Mouse (Mus musculus) neural tube, embryonic 13.5 days (tissue): ENCODE data around the gene H1foo. TPM values are rescaled to one million over a fixed set of nuclear protein-coding genes. Genes with fewer than 3 reads are reported as not detected.

Source experiments
- ATAC-seq: fragments of 200-750 bp; cut with Nextera tagmentation; 2 replicates; pipeline ENCODE4 v1.8.0; 2017; ENCODE audit warnings: low read depth, mild to moderate bottlenecking, moderate TSS enrichment, moderate library complexity
- H3K27ac ChIP-seq: fragments of 300-500 bp; sonication (generic); replicated peaks from 2 replicates; pipeline ENCODE4 v1.5.1; 2015; ENCODE audit warnings: moderate library complexity, mild to moderate bottlenecking, inconsistent platforms
- H3K27me3 ChIP-seq: fragments of 300-500 bp; sonication (generic); 2 replicates; pipeline ENCODE4 v1.6.1; 2015; ENCODE audit warnings: mild to moderate bottlenecking, inconsistent platforms
- H3K36me3 ChIP-seq: fragments of 300-500 bp; sonication (generic); 2 replicates; pipeline ENCODE4 v1.6.1; 2015; ENCODE audit warnings: mild to moderate bottlenecking, inconsistent platforms
- H3K4me1 ChIP-seq: fragments of 300-500 bp; sonication (generic); replicated peaks from 2 replicates; pipeline ENCODE4 v1.6.1; 2015; ENCODE audit warnings: inconsistent platforms
- H3K4me2 ChIP-seq: fragments of 300-500 bp; sonication (generic); 2 replicates; pipeline ENCODE4 v1.6.1; 2015; ENCODE audit warnings: inconsistent platforms, mild to moderate bottlenecking, moderate library complexity
- H3K4me3 ChIP-seq: fragments of 300-500 bp; sonication (generic); 2 replicates; pipeline ENCODE4 v1.5.1; 2015; ENCODE audit warnings: mild to moderate bottlenecking, inconsistent platforms
- H3K9ac ChIP-seq: fragments of 300-500 bp; sonication (generic); 2 replicates; pipeline ENCODE4 v1.6.1; 2015; ENCODE audit warnings: moderate library complexity, mild to moderate bottlenecking, inconsistent platforms
- H3K9me3 ChIP-seq: fragments of 300-500 bp; sonication (generic); 2 replicates; pipeline ENCODE4 v1.6.1; 2016; ENCODE audit warnings: inconsistent platforms
- WGBS: fragments of 180-500 bp; shearing (Covaris S2); methylation state at CpG from one replicate; pipeline ENCODE4 v1.1.7; 2015; 5-methylcytosine and 5-hydroxymethylcytosine counted together
- polyA plus RNA-seq: library from polyadenylated mRNA; unstranded; fragments of >200 nt; fragmentation: Nextera tagmentation; extraction: Ambion mirVana; gene quantifications from 2 replicates; pipeline ENCODE4 v1.2.1, GENCODE M21; 2015

The H1foo gene
- polyA plus RNA-seq, 1 experiment from 2014 or later, result not detected

DNA sequence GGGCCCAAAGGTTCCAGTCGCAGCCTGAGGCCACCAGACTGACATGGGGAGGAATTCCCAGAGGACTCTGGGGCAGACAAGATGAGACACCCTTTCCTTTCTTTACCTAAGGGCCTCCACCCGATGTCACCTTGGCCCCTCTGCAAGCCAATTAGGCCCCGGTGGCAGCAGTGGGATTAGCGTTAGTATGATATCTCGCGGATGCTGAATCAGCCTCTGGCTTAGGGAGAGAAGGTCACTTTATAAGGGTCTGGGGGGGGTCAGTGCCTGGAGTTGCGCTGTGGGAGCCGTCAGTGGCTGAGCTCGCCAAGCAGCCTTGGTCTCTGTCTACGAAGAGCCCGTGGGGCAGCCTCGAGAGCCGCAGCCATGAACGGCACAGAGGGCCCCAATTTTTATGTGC, 13.1 kb upstream of the H1foo start, which contains the start of gene Rho:
Rho (plus strand) TSS at position 110 of the 400 bp plus-strand sequence.
- H3K36me3 ChIP-seq, result no peaks in the 10 kb centered on the region
- H3K9ac ChIP-seq, result no peak within 1 kb of the TSS
- H3K27me3 ChIP-seq, result no peaks in the 10 kb centered on the region
- 0 out of 2 replicates have a peak within 1 kb of the TSS, but pooled peaks have one; percentile 9 for H3K4me2 ChIP-seq
- H3K27ac ChIP-seq, result no peak within 1 kb of the TSS; the same call in 1 of the 2 replicates
- peaks cover 22% of the 10 kb centered on the region for H3K4me1 ChIP-seq
- H3K9me3 ChIP-seq, result no peaks in the 10 kb centered on the region
- WGBS, result 85% methylated on average over 14 of the region's 14 CpGs
- H3K4me3 ChIP-seq, result no peak within 1 kb of the TSS
- no peak for ATAC-seq

DNA sequence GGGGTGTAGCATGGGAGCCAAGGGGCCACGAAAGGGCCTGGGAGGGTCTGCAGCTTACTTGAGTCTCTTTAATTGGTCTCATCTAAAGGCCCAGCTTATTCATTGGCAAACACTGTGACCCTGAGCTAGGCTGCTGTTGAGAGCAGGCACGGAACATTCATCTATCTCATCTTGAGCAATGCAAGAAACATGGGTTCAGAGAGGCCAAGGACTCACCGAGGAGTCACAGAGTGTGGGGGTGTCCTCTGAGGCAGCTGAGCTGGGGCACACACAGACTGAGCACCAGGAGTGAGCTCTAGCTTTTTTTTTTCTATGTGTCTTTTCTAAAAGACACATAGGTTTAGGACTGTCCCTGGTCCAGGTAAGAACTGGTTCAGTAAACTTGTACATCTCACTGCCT, 12.3 kb upstream of the H1foo start:
- no peak for ATAC-seq
- Histone ChIP-seq H3K27ac (no peak overlapping the region), H3K4me2 (no peak overlapping the region), H3K9ac (no peak overlapping the region), H3K4me3 (no peak overlapping the region), H3K4me1 (peaks cover 15% of the 10 kb centered on the region; the same call in 1 of the 2 replicates), H3K9me3 (no peaks in the 10 kb centered on the region), H3K27me3 (no peaks in the 10 kb centered on the region), H3K36me3 (no peaks in the 10 kb centered on the region)
- 97% methylated on average over 3 of the region's 3 CpGs for WGBS

DNA sequence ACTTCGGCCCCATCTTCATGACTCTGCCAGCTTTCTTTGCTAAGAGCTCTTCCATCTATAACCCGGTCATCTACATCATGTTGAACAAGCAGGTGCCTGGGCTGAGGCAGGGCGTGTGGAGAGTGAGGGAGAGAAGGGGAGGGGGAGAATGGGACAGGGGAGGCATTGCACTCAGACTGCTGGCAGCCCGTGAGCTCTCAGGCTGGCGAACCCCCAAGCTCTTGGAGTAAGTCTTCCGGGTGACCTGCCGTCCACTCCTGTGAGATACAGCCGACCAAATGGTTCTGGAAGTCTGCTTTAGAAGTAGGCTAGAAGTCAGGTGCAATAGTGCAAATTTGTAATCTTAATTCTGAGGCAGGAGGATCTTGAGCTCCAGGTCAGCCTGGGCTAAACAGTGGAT, 9.2 kb upstream of the H1foo start:
- Histone ChIP-seq H3K9me3 (no peaks in the 10 kb centered on the region), H3K27me3 (no peaks in the 10 kb centered on the region), H3K9ac (no peak overlapping the region), H3K27ac (no peak overlapping the region), H3K4me3 (no peak overlapping the region), H3K36me3 (no peaks in the 10 kb centered on the region; the same call in 1 of the 2 replicates), H3K4me2 (no peak overlapping the region), H3K4me1 (0 out of 2 replicates have a peak, but pooled peaks cover 10% of the 10 kb centered on the region)
- ATAC-seq, result no peak
- 85% methylated on average over 8 of the region's 8 CpGs for WGBS

DNA sequence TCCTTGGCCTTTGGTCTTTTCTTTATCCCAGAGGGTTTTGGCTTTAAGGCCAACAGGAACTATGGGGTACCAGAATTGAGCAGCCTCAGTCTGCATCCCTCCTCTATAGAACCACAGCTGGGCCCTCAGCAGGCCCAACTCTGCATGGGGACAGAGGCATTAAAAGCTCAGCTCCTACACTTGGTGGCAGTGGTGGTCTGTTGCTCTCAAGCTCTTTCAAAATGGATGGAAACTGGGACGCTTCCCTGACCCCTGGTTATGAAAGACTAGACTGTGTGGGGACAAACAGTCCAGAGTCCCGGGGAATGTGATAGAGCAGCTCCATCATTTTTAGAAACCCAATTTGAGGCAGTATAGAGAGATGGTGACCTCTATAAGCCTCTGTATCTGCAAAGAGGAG, 6.7 kb upstream of the H1foo start:
- Histone ChIP-seq H3K4me3 (no peak overlapping the region), H3K9ac (no peak overlapping the region), H3K4me2 (no peak overlapping the region), H3K9me3 (no peaks in the 10 kb centered on the region), H3K36me3 (no peaks in the 10 kb centered on the region; the same call in 1 of the 2 replicates), H3K27me3 (no peaks in the 10 kb centered on the region), H3K27ac (no peak overlapping the region), H3K4me1 (0 out of 2 replicates have a peak, but pooled peaks cover 4% of the 10 kb centered on the region)
- 89% methylated on average over 2 of the region's 2 CpGs for WGBS
- ATAC-seq, result no peak

DNA sequence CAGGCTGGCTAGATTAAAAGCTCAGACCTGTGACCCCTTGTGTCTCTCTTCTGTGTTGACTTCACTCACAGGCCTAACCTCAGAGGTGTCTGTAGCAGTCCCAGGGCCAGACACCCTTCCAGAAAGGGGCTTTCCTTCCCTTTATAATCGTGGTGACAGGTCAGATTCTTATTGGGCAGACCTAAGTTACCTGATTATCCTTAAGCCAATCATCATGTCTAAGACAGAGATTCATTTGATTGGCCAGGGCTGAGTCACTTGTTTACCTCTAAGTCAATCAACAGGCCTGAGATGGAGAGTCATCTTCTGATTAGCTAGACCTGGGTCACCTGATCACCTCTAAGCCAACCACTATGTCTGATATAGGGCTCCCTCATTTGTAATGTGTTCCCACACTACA, 5.9 kb upstream of the H1foo start:
- no peak overlapping the region for H3K27ac ChIP-seq
- no peak overlapping the region for H3K9ac ChIP-seq
- no peaks in the 10 kb centered on the region for H3K9me3 ChIP-seq
- WGBS, result 84% methylated on average over 1 of the region's 1 CpGs
- H3K27me3 ChIP-seq, result no peaks in the 10 kb centered on the region
- 0 out of 2 replicates have a peak, but pooled peaks cover 4% of the 10 kb centered on the region for H3K4me1 ChIP-seq
- no peaks in the 10 kb centered on the region; the same call in 1 of the 2 replicates for H3K36me3 ChIP-seq
- no peak overlapping the region for H3K4me2 ChIP-seq
- no peak for ATAC-seq
- H3K4me3 ChIP-seq, result no peak overlapping the region

DNA sequence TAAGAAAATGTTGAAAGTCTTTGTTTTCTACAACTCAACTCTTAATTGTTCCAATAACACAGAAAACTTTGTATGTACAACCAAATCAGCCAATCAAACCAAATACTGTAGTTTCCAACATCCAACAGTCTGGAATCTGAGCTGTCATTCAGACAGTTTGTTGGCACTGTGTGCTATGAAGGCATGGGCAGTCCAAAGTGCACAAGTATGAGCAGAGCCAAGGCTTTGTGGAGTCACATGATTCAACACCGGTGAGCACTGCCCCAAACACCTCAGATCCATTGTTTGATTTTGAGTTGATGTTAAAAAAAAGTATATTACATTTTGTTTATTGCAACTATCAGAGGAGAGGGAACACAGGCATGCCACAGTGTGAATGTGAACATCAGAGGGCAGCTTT, 4.1 kb upstream of the H1foo start:
- 0 out of 2 replicates have a peak, but pooled peaks cover 4% of the 10 kb centered on the region for H3K4me1 ChIP-seq
- H3K9me3 ChIP-seq, result no peaks in the 10 kb centered on the region
- no peaks in the 10 kb centered on the region; the same call in 1 of the 2 replicates for H3K36me3 ChIP-seq
- no peak overlapping the region for H3K4me2 ChIP-seq
- no peaks in the 10 kb centered on the region for H3K27me3 ChIP-seq
- H3K27ac ChIP-seq, result no peak overlapping the region
- no peak overlapping the region for H3K9ac ChIP-seq
- 89% methylated on average over 1 of the region's 1 CpGs for WGBS
- H3K4me3 ChIP-seq, result no peak overlapping the region
- no peak for ATAC-seq

DNA sequence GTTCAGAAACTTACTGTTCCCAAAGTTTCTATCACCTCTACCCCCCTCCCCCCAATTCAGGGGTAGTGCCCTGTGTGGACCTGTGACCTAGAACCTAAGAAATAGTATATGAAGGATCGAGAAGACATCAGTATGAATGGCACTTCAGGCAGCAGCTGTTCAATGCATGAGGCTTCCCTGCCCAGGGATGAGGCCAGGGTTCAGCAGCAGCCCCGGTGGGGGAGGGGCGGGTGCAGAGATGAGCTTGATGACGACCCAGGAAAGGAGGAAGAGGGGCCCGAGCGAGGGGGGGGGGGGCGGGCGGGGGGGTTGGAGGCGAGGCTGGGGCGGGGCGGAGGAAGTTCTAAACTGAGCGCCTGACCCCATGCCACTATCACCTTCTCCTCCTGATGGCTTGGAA, 3.6 kb upstream of the H1foo start:
- H3K36me3 ChIP-seq, result no peaks in the 10 kb centered on the region; the same call in 1 of the 2 replicates
- H3K4me2 ChIP-seq, result no peak overlapping the region
- no peaks in the 10 kb centered on the region for H3K27me3 ChIP-seq
- H3K27ac ChIP-seq, result no peak overlapping the region
- H3K9me3 ChIP-seq, result no peaks in the 10 kb centered on the region
- peaks cover 4% of the 10 kb centered on the region; the same call in 1 of the 2 replicates for H3K4me1 ChIP-seq
- no peak overlapping the region for H3K9ac ChIP-seq
- no peak for ATAC-seq
- WGBS, result 14% methylated on average over 7 of the region's 12 CpGs
- H3K4me3 ChIP-seq, result no peak overlapping the region

DNA sequence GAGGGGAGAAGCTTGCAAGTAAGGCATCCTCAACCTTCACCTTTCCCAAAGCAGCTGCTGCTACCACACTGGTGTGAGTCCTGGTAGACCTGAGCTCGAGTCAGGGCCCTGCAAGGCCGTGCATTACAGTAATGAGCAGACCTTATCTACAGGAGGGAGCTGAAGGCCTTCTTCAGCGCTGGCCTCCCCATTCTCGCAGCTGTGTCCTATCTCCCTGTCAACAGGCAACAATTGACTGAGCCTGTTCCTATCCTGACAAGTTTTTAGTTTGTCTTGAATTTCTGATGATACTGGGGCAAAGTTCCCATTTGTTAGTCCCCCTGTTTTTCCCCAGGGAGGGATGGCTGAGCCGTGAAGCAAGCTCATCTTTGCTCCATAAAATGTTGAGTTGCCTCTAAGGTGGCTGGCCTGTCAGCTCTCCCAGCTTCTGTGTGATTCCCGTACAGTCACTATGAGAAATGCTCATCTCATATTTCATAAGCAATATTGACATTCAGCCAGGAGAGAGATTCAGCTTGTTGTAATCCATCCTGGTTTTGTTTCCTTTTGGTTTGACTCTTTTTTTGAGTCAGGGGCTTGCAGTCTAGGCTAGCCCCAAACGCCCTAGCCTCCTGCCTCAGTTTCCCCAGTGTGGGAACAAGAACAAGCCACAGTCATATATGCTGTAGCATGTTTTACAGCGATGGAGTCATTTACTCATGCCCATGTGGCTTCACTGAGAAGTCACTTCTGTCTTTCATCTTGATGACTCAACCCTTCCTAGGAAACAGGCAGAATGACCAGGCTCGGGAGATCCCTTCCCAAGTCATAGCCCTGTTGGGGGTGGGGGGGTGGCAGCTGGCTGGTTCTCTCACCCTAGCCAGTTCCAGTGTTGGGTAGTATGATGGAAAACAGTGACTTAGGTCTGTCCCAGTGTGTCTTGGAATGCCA, 975 bp upstream of the H1foo start:
- Histone ChIP-seq H3K4me3 (no peak overlapping the region), H3K27ac (no peak overlapping the region), H3K9me3 (no peaks in the 10 kb centered on the region), H3K27me3 (no peaks in the 10 kb centered on the region), H3K36me3 (no peaks in the 10 kb centered on the region), H3K4me1 (peaks cover 11% of the 10 kb centered on the region; the same call in 1 of the 2 replicates), H3K4me2 (no peak overlapping the region), H3K9ac (no peak overlapping the region)
- no peak for ATAC-seq
- whole genome bisulfite sequencing, result 79% methylated on average over 9 of the region's 9 CpGs

DNA sequence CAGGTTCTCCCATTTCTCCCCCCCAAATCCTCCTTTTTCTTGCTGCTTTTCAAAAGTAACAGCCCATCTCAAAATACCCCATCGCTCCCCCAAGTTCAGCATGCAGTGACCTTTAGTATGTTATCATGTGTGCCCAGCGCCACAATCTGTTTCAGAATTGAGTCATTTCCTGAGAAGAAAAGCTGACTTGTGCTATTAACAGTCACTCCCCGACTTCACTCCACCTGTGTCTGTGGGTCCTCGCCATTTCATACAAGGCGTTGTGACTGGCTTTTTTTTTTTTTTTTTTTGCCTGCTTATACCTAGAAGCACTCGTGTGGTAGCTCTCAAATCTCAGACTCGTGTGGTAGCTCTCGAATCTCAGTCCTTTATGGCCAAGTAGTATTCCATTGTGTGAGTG, 895 bp downstream of the H1foo start:
- H3K27ac ChIP-seq, result peak overlapping the region; percentile 49; the same call in 1 of the 2 replicates
- H3K9ac ChIP-seq, result no peak overlapping the region
- 79% methylated on average over 8 of the region's 8 CpGs for WGBS
- H3K4me2 ChIP-seq, result no peak overlapping the region
- no peak for ATAC-seq
- H3K36me3 ChIP-seq, result no peaks in the 10 kb centered on the region
- no peaks in the 10 kb centered on the region for H3K9me3 ChIP-seq
- H3K4me3 ChIP-seq, result no peak overlapping the region
- H3K4me1 ChIP-seq, result peaks cover 11% of the 10 kb centered on the region; the same call in 1 of the 2 replicates
- H3K27me3 ChIP-seq, result no peaks in the 10 kb centered on the region

DNA sequence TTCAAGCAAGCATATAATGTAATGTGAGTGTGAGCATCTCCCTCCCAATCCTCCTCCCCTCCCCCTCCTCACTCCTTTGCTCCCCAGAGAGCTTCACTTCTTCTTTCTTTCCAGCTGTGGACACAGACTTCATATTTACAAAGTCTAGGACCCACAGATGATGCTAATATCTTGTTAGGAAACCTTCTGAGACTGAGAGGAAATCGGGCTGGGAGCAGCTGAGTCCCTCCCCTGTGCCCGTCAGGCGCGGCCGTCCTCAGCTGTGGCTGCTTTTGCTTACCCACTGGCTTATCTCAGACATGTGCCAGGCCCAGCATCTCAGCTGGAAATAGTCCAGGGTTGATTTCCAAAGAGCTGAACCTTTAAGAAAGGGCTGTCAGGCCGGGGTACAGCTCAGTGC, 1.7 kb downstream of the H1foo start:
- Histone ChIP-seq H3K4me1 (peaks cover 9% of the 10 kb centered on the region; the same call in 1 of the 2 replicates), H3K9me3 (no peaks in the 10 kb centered on the region), H3K4me3 (no peak overlapping the region), H3K27me3 (no peaks in the 10 kb centered on the region), H3K27ac (peak overlapping the region; percentile 49; the same call in 1 of the 2 replicates), H3K9ac (no peak overlapping the region), H3K4me2 (no peak overlapping the region), H3K36me3 (no peaks in the 10 kb centered on the region)
- peak; percentile 53; the same call in 1 of the 2 replicates for ATAC-seq
- 44% methylated on average over 6 of the region's 6 CpGs for WGBS

DNA sequence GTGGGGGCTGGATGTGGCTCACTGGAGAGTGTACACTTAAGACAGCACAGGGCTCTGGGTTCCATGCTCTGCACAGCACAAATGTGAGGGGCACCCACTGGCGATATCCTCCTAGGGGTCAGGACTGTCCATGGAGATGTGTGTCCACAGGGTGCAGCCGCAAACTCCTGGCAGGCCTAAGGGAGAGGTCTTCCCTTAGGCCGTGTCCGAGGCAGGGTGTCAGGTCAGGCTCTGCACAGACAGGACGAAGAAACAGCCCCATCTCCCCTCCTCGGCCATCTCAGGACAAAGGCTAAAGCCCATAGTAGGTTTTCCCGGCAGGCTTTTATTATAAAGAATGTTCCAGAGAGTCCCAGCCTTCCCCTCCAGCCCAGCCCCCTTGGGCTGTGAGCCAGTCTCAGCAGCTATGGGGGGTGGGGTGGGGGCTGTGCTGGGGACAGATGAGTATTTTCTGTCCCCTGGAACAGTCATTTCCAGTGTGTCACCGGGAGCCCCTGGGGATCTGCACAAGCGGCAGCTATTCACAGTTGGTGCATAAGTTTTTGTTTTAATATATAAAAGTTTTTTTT, 9.9 kb downstream of the H1foo start:
- H3K9ac ChIP-seq, result no peak overlapping the region
- peaks cover 16% of the 10 kb centered on the region for H3K4me1 ChIP-seq
- H3K4me2 ChIP-seq, result no peak overlapping the region
- H3K36me3 ChIP-seq, result no peaks in the 10 kb centered on the region
- H3K9me3 ChIP-seq, result no peaks in the 10 kb centered on the region
- no peak for ATAC-seq
- H3K4me3 ChIP-seq, result no peak overlapping the region
- no peaks in the 10 kb centered on the region for H3K27me3 ChIP-seq
- 73% methylated on average over 9 of the region's 9 CpGs for WGBS
- no peak overlapping the region for H3K27ac ChIP-seq

DNA sequence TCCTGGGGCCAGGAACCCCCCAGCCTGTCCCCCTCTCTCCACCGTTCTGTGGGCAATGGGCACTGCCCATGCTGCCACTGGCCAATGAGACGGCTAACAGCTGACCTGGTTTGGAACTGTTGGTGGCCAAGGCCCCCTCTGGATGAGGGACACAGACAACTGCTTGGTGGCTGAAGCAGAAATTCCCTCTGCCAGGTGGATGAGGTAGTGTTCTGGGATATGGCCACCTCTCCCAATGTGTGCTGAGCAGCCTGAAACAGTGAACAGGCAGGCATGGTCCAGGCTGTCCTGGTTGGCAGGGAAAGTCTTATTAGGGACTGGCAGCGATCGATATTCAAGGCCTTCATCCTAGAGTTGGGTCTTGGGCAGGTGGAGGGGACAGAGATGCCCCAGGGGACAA, 10.4 kb downstream of the H1foo start:
- no peak overlapping the region for H3K4me3 ChIP-seq
- no peaks in the 10 kb centered on the region for H3K36me3 ChIP-seq
- H3K4me1 ChIP-seq, result peaks cover 16% of the 10 kb centered on the region
- no peak for ATAC-seq
- no peak overlapping the region for H3K27ac ChIP-seq
- 83% methylated on average over 4 of the region's 4 CpGs for WGBS
- H3K9ac ChIP-seq, result no peak overlapping the region
- no peaks in the 10 kb centered on the region for H3K9me3 ChIP-seq
- H3K27me3 ChIP-seq, result no peaks in the 10 kb centered on the region
- H3K4me2 ChIP-seq, result no peak overlapping the region
